Mouse (Mus musculus): ENCODE measurements at regions not wholly inside any gene's neighbourhood (a gene's known extent, or its start where the extent isn't known, plus 50 kb on each side); places are given as distances from the start of the nearest gene placed in this dataset.

DNA sequence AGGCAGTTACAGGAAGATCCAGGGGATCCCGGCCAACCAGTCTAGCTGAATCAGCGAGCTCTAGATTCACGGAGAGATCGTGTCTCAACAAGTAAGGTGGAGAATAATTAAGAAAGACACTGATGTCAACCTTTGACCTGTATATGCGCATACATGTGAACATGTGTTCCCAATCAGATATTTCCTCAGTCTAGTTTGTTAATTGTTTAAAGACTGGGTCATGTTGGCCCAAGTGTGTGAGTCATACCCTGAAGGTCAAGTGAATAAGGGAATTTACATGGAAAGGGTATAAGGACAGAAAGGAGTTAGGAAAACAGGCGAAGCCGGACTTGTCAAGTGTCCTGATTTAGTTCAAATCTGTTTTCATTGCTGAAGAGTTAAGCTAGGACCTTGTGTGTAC lies 76.4 kb upstream of the Mmadhc start:
- no peak overlapping the region for H3K4me3 ChIP-seq
- no peak overlapping the region for H3K27ac ChIP-seq
- 82% methylated on average over 7 of the region's 7 CpGs for WGBS
- H3K27me3 ChIP-seq = no peaks in the 10 kb centered on the region
- H3K4me1 ChIP-seq (replicated peaks) = no peaks in the 10 kb centered on the region; the same call in 1 of the 2 replicates
- no peak overlapping the region for H3K9ac ChIP-seq
- no peaks in the 10 kb centered on the region for H3K36me3 ChIP-seq
- no peaks in the 10 kb centered on the region for H3K9me3 ChIP-seq (replicated peaks)
- H3K4me2 ChIP-seq = no peak overlapping the region
- ATAC-seq (replicated peaks; ENCODE audit: insufficient number of reproducible peaks, insufficient read depth, low FRiP score, low read depth) = no peak

DNA sequence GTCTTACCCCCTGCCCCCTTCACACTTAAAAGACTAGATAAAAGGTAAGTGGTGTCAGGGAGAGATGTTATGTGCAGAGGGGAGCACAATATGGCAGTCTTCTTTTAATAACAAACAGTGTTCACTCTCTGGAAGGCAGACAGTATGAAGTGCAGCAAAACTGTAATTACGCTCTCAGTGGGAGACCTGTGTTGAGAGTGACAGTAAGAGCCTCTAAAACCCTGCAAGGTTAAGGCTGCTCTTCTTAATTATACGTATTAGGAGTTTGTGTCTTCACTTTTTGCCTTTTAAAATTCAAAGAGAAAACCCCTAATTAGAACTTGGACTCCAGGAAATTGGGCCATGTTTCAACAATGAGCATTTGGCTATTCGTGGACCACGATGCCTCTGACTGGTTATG lies 72.2 kb upstream of the Mmadhc start:
- ATAC-seq (replicated peaks; ENCODE audit: insufficient number of reproducible peaks, insufficient read depth, low FRiP score, low read depth) = no peak
- Histone ChIP-seq H3K36me3 (no peaks in the 10 kb centered on the region), H3K9ac (no peak overlapping the region), H3K4me3 (no peak overlapping the region), H3K27me3 (no peaks in the 10 kb centered on the region), H3K4me2 (no peak overlapping the region), H3K27ac (no peak overlapping the region), H3K9me3 (replicated peaks) (no peaks in the 10 kb centered on the region), H3K4me1 (replicated peaks) (no peaks in the 10 kb centered on the region; the same call in 1 of the 2 replicates)
- WGBS = 86% methylated on average over 4 of the region's 4 CpGs

DNA sequence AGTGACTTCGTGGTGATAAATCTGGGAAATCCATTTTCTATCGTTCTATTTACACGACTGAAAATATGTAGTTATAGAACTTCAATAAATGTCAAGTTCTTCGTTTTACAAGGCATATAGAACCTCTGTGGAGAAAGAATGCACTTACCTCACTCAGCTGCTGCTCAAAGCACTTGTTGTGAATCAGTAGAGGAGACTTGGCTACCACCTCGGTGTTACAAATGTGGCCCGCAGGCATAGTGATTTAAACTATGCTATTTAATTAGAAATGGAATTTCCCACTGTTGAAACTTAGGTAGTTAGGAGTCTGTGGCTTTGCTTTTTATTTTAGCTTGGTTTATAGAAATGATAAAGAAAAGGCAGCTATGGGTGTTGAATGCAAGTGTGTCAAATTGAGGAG lies 71.8 kb upstream of the Mmadhc start:
- 69% methylated on average over 6 of the region's 6 CpGs for WGBS
- H3K27me3 ChIP-seq = no peaks in the 10 kb centered on the region
- H3K36me3 ChIP-seq = no peaks in the 10 kb centered on the region
- no peaks in the 10 kb centered on the region for H3K9me3 ChIP-seq (replicated peaks)
- no peak for ATAC-seq (replicated peaks; ENCODE audit: insufficient number of reproducible peaks, insufficient read depth, low FRiP score, low read depth)
- no peak overlapping the region for H3K4me2 ChIP-seq
- H3K9ac ChIP-seq = no peak overlapping the region
- H3K4me3 ChIP-seq = no peak overlapping the region
- H3K4me1 ChIP-seq (replicated peaks) = no peaks in the 10 kb centered on the region
- no peak overlapping the region for H3K27ac ChIP-seq

DNA sequence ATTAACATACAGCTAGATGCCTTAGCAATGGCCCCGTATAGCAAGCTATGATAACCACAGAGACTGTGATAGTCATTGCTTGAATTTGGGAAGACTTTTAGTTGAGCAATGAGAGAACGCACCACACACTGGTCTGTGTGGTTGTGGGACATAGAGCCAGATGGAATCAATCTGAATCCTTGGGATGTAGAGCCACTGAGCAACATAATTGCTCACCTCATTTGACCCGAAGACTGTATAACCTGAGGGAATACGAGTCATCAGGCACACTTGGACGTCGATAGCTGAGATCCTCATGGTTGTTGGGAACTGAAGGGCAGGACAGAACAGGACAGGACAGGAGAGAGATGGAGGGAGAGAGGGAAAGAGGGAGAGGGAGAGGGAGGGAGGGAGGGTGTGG lies 68.6 kb upstream of the Mmadhc start:
- no peaks in the 10 kb centered on the region for H3K36me3 ChIP-seq
- ATAC-seq (replicated peaks; ENCODE audit: insufficient number of reproducible peaks, insufficient read depth, low FRiP score, low read depth) = no peak
- H3K27me3 ChIP-seq = no peaks in the 10 kb centered on the region
- no peak overlapping the region for H3K27ac ChIP-seq
- no peaks in the 10 kb centered on the region for H3K9me3 ChIP-seq (replicated peaks)
- H3K4me1 ChIP-seq (replicated peaks) = no peaks in the 10 kb centered on the region
- H3K4me3 ChIP-seq = no peak overlapping the region
- WGBS = 81% methylated on average over 6 of the region's 6 CpGs
- no peak overlapping the region for H3K4me2 ChIP-seq
- no peak overlapping the region for H3K9ac ChIP-seq

DNA sequence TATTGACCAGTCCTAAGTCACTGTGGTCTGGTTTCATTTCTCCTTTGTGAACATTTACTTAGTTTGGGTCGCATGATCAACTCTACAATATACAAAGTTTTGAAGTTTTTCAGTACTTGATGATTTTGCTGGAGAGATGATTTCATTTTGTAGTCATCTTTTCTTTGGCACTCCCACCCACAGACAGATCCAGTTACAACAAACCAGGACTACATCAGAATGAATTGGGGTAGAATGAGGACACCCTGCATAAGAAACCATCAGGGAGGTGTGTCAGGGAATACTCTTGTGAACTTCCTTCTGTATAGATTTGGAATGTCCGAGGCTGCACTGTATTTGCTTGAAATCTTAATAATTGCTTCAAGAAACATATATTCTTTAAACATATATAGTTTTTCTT lies 59.5 kb upstream of the Mmadhc start:
- no peak for ATAC-seq (replicated peaks; ENCODE audit: insufficient number of reproducible peaks, insufficient read depth, low FRiP score, low read depth)
- Histone ChIP-seq H3K9me3 (replicated peaks) (no peaks in the 10 kb centered on the region), H3K4me2 (no peak overlapping the region), H3K4me1 (replicated peaks) (no peaks in the 10 kb centered on the region), H3K9ac (no peak overlapping the region), H3K4me3 (no peak overlapping the region), H3K27ac (no peak overlapping the region), H3K36me3 (no peaks in the 10 kb centered on the region), H3K27me3 (no peaks in the 10 kb centered on the region)
- 72% methylated on average over 2 of the region's 2 CpGs for WGBS

DNA sequence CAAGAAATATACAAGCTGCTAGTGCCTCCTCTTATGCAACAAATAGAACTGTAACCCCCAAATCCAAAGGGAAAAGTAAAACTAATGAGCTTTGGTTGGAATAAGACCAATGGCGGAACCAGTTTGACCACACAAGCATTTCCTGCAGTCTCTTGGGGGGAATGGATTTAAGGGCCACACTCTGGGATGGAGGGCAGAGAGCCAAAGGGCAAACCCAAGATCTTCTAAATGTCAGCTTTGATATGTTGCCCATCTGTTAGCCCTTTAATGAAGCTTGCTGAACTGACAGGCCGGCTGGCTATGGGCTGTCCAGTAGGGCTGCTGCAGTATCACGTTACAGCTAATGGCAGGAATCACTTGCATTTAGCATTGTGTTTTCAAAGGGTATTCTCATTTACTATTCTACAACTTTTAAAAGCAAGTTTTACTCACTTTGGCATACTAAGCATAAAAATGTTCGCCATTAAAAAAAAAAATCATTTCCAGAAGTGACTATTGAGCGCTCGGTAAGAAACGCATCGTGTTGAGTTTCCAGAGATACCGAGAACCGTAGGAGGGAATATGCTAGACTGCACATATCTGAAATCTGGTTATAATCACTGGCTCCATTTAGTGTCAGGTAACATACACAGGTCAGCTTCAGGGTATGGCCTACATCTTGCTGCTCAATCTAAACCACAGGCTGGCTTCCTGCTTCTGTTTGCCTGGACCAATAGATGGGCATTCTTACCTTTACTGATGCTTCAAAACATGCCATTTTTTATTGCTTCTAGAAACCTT lies 51.1 kb upstream of the Mmadhc start:
- Histone ChIP-seq H3K36me3 (no peaks in the 10 kb centered on the region), H3K4me2 (no peak overlapping the region), H3K9ac (no peak overlapping the region), H3K27ac (no peak overlapping the region), H3K4me3 (no peak overlapping the region), H3K27me3 (no peaks in the 10 kb centered on the region), H3K4me1 (replicated peaks) (no peaks in the 10 kb centered on the region), H3K9me3 (replicated peaks) (no peaks in the 10 kb centered on the region)
- 71% methylated on average over 10 of the region's 10 CpGs for WGBS
- no peak for ATAC-seq (replicated peaks; ENCODE audit: insufficient number of reproducible peaks, insufficient read depth, low FRiP score, low read depth)

Measured in heart, embryonic 15.5 days (tissue).